Mouse (Mus musculus) kidney, embryonic 15.5 days (tissue): ENCODE data around the gene Foxk2. TPM values are rescaled to one million over a fixed set of nuclear protein-coding genes. Genes with fewer than 3 reads are reported as not detected.

Experiments used
- ATAC-seq: fragments of 200-750 bp; cut with Nextera tagmentation; replicated peaks from 2 replicates; pipeline ENCODE4 v1.8.0; 2017; ENCODE audit warnings: moderate TSS enrichment; ENCODE audit not compliant: low FRiP score
- H3K27ac ChIP-seq: fragments of 300-500 bp; sonication (generic); 2 replicates; pipeline ENCODE4 v1.5.1; 2015; ENCODE audit warnings: mild to moderate bottlenecking, inconsistent platforms
- H3K27me3 ChIP-seq: fragments of 300-500 bp; sonication (generic); 2 replicates; pipeline ENCODE4 v1.6.1; 2015; ENCODE audit warnings: inconsistent platforms
- H3K36me3 ChIP-seq: fragments of 300-500 bp; sonication (generic); 2 replicates; pipeline ENCODE4 v1.6.1; 2015; ENCODE audit warnings: inconsistent platforms
- H3K4me1 ChIP-seq: fragments of 300-500 bp; sonication (generic); 2 replicates; pipeline ENCODE4 v1.6.1; 2015; ENCODE audit warnings: inconsistent platforms
- H3K4me2 ChIP-seq: fragments of 300-500 bp; sonication (generic); 2 replicates; pipeline ENCODE4 v1.6.1; 2015; ENCODE audit warnings: moderate library complexity, mild to moderate bottlenecking, inconsistent platforms
- H3K4me3 ChIP-seq: fragments of 300-500 bp; sonication (generic); replicated peaks from 2 replicates; pipeline ENCODE4 v1.5.1; 2015; ENCODE audit warnings: mild to moderate bottlenecking, inconsistent platforms
- H3K9ac ChIP-seq: fragments of 300-500 bp; sonication (generic); 2 replicates; pipeline ENCODE4 v1.6.1; 2015; ENCODE audit warnings: mild to moderate bottlenecking, inconsistent platforms
- H3K9me3 ChIP-seq: fragments of 300-500 bp; sonication (generic); replicated peaks from 2 replicates; pipeline ENCODE4 v1.6.1; 2016; ENCODE audit warnings: inconsistent platforms
- WGBS: fragments of 180-500 bp; shearing (Covaris S2); methylation state at CpG from one replicate; pipeline ENCODE4 v1.1.7; 2015; ENCODE audit warnings: mixed read lengths; 5-methylcytosine and 5-hydroxymethylcytosine counted together
- polyA plus RNA-seq: library from polyadenylated mRNA; unstranded; fragments of >200 nt; fragmentation: Nextera tagmentation; extraction: Ambion mirVana; gene quantifications from 2 replicates; pipeline ENCODE4 v1.2.1, GENCODE M21; 2015

Foxk2 gene
- polyA plus RNA-seq, 1 experiment from 2014 or later: 8.0 TPM

DNA sequence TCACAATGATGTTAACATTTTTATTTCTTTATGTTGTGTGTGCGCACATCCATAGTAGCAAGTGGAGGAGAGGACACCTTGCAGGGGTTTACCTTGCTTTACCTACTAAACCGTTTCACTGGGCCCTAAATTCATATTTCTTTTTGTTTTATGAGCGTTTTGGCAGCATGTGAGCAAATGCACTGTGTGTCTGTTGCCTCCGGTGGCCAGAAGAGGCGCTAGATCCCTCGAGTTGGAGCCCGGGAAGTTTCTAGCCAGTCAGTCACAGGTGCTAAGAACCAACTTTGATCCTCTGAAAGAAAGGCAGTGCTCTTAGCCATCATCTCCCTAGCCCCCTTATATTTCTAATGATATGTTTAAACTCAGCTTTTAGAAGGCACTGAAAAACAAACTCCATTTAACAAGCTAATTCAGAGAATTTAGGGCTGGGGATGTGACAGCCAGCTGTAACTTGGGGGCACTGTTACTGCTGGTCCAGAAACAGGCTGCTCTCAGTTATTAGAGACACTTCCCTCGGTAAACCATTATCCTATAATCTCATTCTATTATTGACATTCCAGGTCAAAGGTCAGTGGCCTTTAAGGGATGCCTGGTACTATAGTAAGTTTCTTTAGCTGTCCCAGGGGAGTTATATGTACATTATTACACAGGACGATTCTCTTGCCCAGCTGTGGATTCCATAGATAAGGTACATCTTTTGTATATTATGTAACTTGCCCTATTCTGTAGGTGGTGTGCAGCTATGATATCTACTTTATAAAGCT, 24.1 kb upstream of the Foxk2 start:
- Histone ChIP-seq H3K4me3 (peak overlapping the region; percentile 83), H3K9me3 (no peaks in the 10 kb centered on the region), H3K36me3 (peaks cover 21% of the 10 kb centered on the region), H3K27ac (peak overlapping the region; percentile 100), H3K4me2 (peak overlapping the region; percentile 59), H3K9ac (no peak overlapping the region), H3K27me3 (no peaks in the 10 kb centered on the region), H3K4me1 (peaks cover 23% of the 10 kb centered on the region)
- 29% methylated on average over 9 of the region's 9 CpGs for WGBS
- no peak for ATAC-seq

DNA sequence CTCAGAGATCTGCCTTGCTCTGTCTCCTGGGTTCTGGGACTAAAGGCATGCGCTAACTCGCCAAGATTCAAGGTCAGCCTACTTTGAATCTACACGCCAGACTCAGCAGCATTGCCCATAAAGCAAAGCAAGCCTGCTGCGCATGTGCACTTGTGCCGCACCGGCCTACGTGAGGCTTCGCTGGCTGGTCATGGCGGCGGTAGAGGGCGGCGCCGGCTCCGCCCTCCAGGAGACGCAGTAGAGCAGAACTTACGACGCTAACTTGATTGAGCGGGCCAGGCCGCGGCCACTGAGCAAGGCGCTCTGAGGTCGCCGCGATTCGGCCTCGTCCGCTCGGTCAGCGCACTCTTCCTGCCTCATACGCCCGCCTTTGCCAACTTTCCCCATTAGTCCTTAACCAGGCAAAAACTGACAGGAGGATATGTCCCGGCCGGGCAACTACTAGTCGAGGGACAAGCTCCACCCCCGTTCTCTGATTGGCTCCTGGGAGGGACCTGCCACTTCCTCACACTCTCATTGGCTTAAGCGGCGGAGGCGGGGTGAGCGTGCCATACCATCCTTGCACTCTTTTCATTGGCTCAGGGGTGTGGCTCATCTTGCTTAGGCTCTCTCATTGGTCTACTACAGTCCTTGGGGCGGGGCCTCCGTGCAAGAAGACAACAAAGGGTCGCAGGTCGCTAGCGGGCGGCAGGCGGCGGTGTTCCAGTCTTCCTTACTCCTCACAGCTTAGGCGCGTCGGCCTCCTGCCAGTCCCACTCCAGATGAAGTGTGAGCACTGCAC, 23.0 kb upstream of the Foxk2 start, which contains the start of gene Narf:
Narf (plus strand) TSS at position 690 of the 781 bp plus-strand sequence.
- peaks cover 25% of the 10 kb centered on the region for H3K4me1 ChIP-seq
- under 1% methylated on average over 50 of the region's 50 CpGs for WGBS
- H3K4me2 ChIP-seq: peak within 1 kb of the TSS; percentile 59
- H3K9ac ChIP-seq: peak within 1 kb of the TSS; percentile 77
- peak within 1 kb of the TSS; percentile 83 for H3K4me3 ChIP-seq
- H3K36me3 ChIP-seq: peaks cover 31% of the 10 kb centered on the region
- peak within 1 kb of the TSS; percentile 100 for H3K27ac ChIP-seq
- H3K27me3 ChIP-seq: no peaks in the 10 kb centered on the region
- ATAC-seq: peak; percentile 99
- no peaks in the 10 kb centered on the region for H3K9me3 ChIP-seq

DNA sequence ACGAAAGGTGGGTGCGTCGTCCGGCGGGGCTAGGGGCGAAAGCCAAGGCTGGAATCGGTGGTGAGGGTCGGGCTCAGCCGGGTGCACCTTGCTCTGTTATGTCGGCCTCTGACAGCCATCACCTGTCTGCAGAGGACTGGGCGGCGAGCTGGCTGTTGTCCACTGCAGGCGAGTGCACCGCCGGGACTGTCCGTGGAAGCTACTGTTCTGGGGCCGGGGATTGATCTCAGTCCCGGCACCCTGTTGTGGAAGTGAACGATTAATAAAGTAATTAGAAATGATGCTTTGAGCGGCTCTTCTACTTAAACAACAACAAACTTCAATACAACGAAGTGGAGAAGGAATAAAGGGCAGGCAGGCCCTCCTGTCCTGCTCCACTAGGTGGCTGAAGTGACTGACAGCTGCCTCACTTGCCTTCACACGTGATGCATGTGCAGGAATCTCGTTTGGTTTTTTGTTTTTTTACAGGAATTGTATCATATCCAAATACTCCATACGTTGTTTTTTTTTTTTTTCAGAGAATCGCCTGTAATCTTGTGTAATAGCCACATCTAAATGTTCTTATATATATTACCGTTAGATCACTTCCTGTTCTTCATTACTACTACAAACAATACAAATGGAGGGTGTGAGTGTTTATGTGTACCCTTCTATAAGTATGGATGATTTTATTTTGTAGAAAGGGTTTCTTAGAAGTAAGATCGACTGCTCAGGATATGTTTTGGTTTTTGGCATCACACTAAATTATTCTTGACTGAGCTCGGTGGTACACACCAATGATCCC, 22.3 kb upstream of the Foxk2 start:
- Histone ChIP-seq H3K27me3 (no peaks in the 10 kb centered on the region), H3K4me2 (peak overlapping the region; percentile 58), H3K4me3 (peak overlapping the region; percentile 83), H3K9ac (peak overlapping the region; percentile 77), H3K27ac (peak overlapping the region; percentile 100), H3K9me3 (no peaks in the 10 kb centered on the region), H3K36me3 (peaks cover 39% of the 10 kb centered on the region), H3K4me1 (peaks cover 25% of the 10 kb centered on the region)
- no peak for ATAC-seq
- 3% methylated on average over 28 of the region's 28 CpGs for WGBS

DNA sequence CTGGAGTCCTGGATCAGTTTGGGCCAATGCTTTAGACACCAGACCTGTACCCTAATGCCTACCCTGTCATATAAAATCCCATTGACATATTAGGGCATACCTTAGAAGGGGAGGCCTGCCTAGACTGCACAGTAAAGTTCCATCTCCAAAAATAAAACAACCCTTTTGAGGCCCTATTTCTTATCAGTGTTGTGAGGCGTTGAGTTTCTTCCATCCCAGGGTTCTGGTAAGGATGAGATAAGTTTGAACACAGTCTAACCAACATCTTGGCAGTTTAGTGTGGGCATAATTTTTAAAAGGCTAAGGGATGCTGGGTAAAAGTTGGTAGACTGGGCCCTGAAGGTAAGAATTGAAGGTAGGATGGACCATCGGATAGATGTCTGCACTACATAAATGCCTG, 20.1 kb upstream of the Foxk2 start:
- 92% methylated on average over 2 of the region's 2 CpGs for WGBS
- Histone ChIP-seq H3K9ac (no peak overlapping the region), H3K9me3 (no peaks in the 10 kb centered on the region), H3K27me3 (no peaks in the 10 kb centered on the region), H3K4me1 (peaks cover 25% of the 10 kb centered on the region), H3K4me3 (no peak overlapping the region), H3K27ac (no peak overlapping the region), H3K4me2 (no peak overlapping the region), H3K36me3 (peaks cover 59% of the 10 kb centered on the region)
- no peak for ATAC-seq

DNA sequence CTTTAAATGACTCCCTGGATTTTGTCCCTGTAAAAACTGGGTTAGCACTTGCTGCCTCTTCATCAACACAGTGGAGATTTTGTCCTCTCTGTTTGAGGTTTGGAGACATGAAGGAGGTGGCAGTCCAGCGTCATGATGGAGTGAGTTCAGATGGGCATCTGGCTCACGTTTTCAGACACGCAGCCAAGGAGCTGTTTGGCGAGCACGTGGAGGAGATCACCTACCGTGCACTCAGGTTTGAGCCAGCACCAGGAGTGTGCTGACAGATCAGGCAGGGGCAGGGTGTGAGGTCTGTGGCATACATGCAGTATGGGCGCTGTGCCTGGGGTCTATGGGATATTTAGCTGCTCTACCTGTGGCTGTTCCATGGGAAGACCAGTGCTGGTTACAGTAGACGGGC, 9.6 kb upstream of the Foxk2 start:
- H3K27ac ChIP-seq: no peak overlapping the region
- no peaks in the 10 kb centered on the region for H3K9me3 ChIP-seq
- H3K4me3 ChIP-seq: no peak overlapping the region
- H3K4me1 ChIP-seq: no peaks in the 10 kb centered on the region
- 88% methylated on average over 8 of the region's 8 CpGs for WGBS
- peaks cover 99% of the 10 kb centered on the region for H3K36me3 ChIP-seq
- no peak overlapping the region for H3K9ac ChIP-seq
- ATAC-seq: no peak
- no peaks in the 10 kb centered on the region for H3K27me3 ChIP-seq
- no peak overlapping the region for H3K4me2 ChIP-seq

DNA sequence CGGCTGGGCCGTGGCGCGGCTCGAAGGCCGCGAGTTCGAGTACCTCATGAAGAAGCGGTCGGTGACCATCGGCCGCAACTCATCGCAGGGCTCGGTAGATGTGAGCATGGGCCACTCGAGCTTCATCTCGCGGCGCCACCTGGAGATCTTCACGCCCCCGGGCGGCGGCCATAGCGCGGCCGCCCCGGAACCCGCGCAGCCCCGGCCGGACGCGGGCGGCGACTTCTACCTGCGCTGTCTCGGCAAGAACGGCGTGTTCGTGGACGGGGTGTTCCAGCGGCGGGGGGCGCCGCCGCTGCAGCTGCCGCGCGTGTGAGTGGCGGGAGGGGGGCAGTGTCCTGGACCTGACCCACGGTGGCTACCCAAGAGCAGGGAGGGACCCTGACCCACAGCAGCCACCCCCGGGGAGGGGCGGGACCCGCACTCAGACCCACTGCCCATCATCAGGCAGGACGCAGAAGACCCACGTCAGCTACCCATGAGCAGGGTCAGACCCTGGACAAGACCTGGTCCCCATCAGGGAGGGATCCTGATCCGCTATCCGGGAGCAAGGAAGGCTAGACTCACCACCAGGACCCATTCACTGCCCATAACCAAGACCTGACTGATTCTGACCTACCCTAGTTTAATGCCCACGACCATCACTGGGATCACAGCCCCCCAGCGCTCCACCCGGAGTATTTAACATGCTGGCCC, 569 bp downstream of the Foxk2 start:
- peak overlapping the region; percentile 100 for H3K4me3 ChIP-seq
- H3K4me2 ChIP-seq: peak overlapping the region; percentile 79
- peak overlapping the region; percentile 98 for H3K9ac ChIP-seq
- H3K4me1 ChIP-seq: peaks cover 28% of the 10 kb centered on the region
- ATAC-seq: peak; percentile 41; the same call in 1 of the 2 replicates
- H3K36me3 ChIP-seq: peaks cover 47% of the 10 kb centered on the region
- no peaks in the 10 kb centered on the region for H3K9me3 ChIP-seq
- no peaks in the 10 kb centered on the region for H3K27me3 ChIP-seq
- under 1% methylated on average over 59 of the region's 60 CpGs for WGBS
- H3K27ac ChIP-seq: peak overlapping the region; percentile 77

DNA sequence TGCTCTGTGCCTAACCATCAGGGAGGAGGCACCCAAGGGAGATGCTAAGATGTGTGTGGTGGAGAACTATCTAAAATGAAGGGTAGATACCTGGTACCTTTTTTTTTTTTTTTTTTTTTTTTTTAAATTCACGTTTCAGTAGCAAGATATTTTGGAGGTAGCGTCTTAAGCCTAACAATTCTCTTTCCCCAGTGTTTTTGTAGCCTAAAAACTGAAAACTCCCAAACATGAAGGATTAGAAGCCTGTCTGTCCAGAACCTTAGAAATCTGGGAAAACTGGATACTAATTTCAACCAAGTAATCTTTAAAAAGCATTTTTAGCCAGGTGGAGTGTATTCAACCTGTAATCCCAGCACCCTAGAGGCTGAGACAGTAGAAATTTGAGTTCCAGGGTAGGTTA, 1.3 kb downstream of the Foxk2 start:
- Histone ChIP-seq H3K36me3 (peaks cover 43% of the 10 kb centered on the region), H3K4me2 (peak overlapping the region; percentile 79), H3K9ac (peak overlapping the region; percentile 98), H3K9me3 (no peaks in the 10 kb centered on the region), H3K27me3 (no peaks in the 10 kb centered on the region), H3K27ac (peak overlapping the region; percentile 77; the same call in 1 of the 2 replicates), H3K4me3 (peak overlapping the region; percentile 100), H3K4me1 (peaks cover 28% of the 10 kb centered on the region)
- 37% methylated on average over 2 of the region's 2 CpGs for WGBS
- no peak for ATAC-seq

DNA sequence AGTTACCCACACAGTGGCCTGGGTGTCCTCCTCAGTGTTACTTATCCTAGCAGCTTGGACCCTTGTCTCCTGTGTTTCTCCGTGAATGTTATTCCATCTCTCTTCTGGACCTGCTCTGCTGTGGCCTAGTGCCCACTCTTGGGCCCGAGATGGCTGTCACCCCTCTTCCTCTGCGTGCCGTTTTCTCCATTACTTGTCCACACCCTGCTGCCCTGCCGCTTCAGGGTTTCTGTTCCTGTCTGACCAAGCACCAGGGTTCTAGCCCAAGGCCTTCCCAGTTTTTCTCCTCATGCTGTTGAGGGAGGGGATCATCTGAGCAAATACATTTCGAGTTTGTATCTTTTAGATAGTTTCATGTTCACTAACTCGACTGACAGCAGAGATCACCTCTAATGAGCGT, 17.7 kb downstream of the Foxk2 start:
- Histone ChIP-seq H3K27me3 (no peaks in the 10 kb centered on the region), H3K4me3 (no peak overlapping the region), H3K9ac (no peak overlapping the region), H3K27ac (no peak overlapping the region), H3K36me3 (peaks cover 29% of the 10 kb centered on the region), H3K4me2 (no peak overlapping the region), H3K4me1 (no peaks in the 10 kb centered on the region), H3K9me3 (no peaks in the 10 kb centered on the region)
- 89% methylated on average over 8 of the region's 8 CpGs for WGBS
- ATAC-seq: no peak

DNA sequence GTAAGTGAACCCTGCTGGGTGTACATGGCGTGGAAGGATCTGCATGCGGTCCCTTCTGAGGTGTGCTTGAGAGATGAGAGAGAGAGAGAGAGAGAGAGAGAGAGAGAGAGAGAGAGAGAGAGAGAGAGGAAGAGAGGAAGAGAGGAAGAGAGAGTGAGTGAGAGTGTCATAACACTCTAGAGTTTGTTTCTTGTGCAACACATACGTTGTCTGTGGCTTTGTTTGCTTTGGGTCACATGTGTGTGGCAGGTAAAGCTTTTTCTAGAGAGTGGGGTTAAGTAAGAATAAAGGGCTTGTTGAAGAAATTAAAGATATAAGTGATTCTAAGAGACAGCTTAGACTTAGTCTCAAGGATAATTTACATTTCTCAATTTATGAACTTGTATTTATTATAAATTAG, 18.2 kb downstream of the Foxk2 start:
- Histone ChIP-seq H3K4me1 (no peaks in the 10 kb centered on the region), H3K36me3 (peaks cover 24% of the 10 kb centered on the region), H3K9me3 (no peaks in the 10 kb centered on the region), H3K27ac (no peak overlapping the region), H3K9ac (no peak overlapping the region), H3K4me2 (no peak overlapping the region), H3K4me3 (no peak overlapping the region), H3K27me3 (no peaks in the 10 kb centered on the region)
- WGBS: 87% methylated on average over 3 of the region's 3 CpGs
- ATAC-seq: no peak

DNA sequence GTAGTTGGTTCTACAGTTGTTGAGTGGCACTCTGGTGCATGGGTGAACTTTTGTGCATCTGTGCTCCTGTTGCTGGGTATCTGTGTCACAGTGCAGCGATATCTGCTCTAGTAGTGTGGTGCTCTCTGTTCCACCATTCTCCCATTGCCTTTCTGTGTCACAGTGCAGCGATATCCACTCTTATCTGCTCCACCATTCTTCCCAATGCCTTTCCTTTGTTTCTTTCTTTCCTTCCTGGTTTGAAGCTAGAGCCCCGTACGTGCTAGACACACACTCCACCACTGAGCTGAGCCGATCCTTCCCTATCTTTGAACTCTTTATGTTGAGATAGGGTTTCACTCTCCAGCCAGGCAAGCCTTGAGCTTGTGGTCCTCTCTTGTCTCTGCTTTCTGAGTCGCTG, 23.1 kb downstream of the Foxk2 start:
- no peak overlapping the region for H3K4me2 ChIP-seq
- H3K27ac ChIP-seq: no peak overlapping the region
- H3K4me1 ChIP-seq: no peaks in the 10 kb centered on the region
- no peaks in the 10 kb centered on the region for H3K27me3 ChIP-seq
- H3K4me3 ChIP-seq: no peak overlapping the region
- H3K9ac ChIP-seq: no peak overlapping the region
- no peaks in the 10 kb centered on the region for H3K9me3 ChIP-seq
- peaks cover 39% of the 10 kb centered on the region for H3K36me3 ChIP-seq
- no peak for ATAC-seq
- 68% methylated on average over 6 of the region's 6 CpGs for WGBS

DNA sequence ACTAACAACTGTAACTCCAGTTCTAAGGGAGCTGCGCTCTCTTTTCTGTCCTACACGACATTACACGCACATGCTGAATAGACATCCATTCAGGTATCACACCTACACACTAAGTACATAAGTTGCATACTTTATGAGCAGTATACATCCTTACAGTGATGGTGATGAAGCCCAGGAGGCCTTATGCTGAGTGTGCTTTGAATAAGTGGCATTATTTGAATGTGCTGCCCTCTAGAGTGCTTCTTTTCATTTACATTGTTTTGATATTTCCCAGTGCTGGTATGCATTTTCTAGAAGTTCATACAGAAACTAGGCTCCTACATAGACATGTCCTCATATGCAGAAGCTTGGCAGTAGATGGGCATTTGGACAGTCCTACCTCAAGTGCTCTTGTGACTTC, 30.1 kb downstream of the Foxk2 start:
- WGBS: 93% methylated on average over 3 of the region's 3 CpGs
- Histone ChIP-seq H3K4me3 (no peak overlapping the region), H3K4me2 (no peak overlapping the region), H3K27ac (no peak overlapping the region), H3K9me3 (no peaks in the 10 kb centered on the region), H3K4me1 (no peaks in the 10 kb centered on the region), H3K27me3 (no peaks in the 10 kb centered on the region), H3K36me3 (peaks cover 96% of the 10 kb centered on the region), H3K9ac (no peak overlapping the region)
- ATAC-seq: no peak
